Mouse (Mus musculus) kidney, adult 2 months (tissue): ENCODE results near the gene Esam. TPM values are rescaled to one million over a fixed set of nuclear protein-coding genes. Genes with fewer than 3 reads are reported as not detected.

Experiments used
- DNase-seq: peaks from one replicate; pipeline ENCODE4 v3.0.0; 2021
- H3K27ac ChIP-seq: fragments of 200-500 bp; 2 replicates; pipeline ENCODE4 v1.5.1; 2012; ENCODE audit warnings: low read depth, low read length, control low read depth, inconsistent platforms; ENCODE audit not compliant: insufficient read depth
- H3K27me3 ChIP-seq: fragments of 200-500 bp; replicated peaks from 2 replicates; pipeline ENCODE4 v1.6.1; 2012; ENCODE audit warnings: mild to moderate bottlenecking, moderate library complexity, low read length, inconsistent platforms; ENCODE audit not compliant: control insufficient read depth, insufficient read depth
- H3K36me3 ChIP-seq: fragments of 200-500 bp; 2 replicates; pipeline ENCODE4 v1.6.1; 2012; ENCODE audit warnings: mild to moderate bottlenecking, moderate library complexity, low read length, inconsistent platforms; ENCODE audit not compliant: control insufficient read depth, insufficient read depth
- H3K4me1 ChIP-seq: fragments of 200-500 bp; 2 replicates; pipeline ENCODE4 v1.6.1; 2011; ENCODE audit warnings: low read length; ENCODE audit not compliant: control insufficient read depth, insufficient read depth
- H3K4me3 ChIP-seq: fragments of 200-500 bp; 2 replicates; pipeline ENCODE4 v1.5.1; 2011; ENCODE audit warnings: mild to moderate bottlenecking, low read depth, low read length, control low read depth; ENCODE audit not compliant: insufficient read depth
- CTCF ChIP-seq: fragments of 200-500 bp; conservative IDR thresholded peaks from 2 replicates; pipeline ENCODE4 v1.5.1; 2011; ENCODE audit warnings: low read depth, mild to moderate bottlenecking, control low read depth, low read length, moderate library complexity, mixed read lengths; ENCODE audit not compliant: insufficient read depth, insufficient read length
- POLR2A ChIP-seq: fragments of 200-500 bp; IDR thresholded peaks from one replicate; pipeline ENCODE4 v1.6.1; 2011; ENCODE audit warnings: low read depth, low read length, control low read depth
- WGBS: fragments of 180-500 bp; shearing (Covaris S2); methylation state at CpG from one replicate; pipeline ENCODE4 v1.1.7; 2018; 5-methylcytosine and 5-hydroxymethylcytosine counted together
- polyA plus RNA-seq: library from polyadenylated mRNA; depleted of rRNA; stranded (reverse); fragments of >200 nt; gene quantifications from 2 replicates; pipeline ENCODE4 v1.2.3, GENCODE M21; 2012

Gene Esam
- polyA plus RNA-seq, 1 experiment = 54.9 TPM

DNA sequence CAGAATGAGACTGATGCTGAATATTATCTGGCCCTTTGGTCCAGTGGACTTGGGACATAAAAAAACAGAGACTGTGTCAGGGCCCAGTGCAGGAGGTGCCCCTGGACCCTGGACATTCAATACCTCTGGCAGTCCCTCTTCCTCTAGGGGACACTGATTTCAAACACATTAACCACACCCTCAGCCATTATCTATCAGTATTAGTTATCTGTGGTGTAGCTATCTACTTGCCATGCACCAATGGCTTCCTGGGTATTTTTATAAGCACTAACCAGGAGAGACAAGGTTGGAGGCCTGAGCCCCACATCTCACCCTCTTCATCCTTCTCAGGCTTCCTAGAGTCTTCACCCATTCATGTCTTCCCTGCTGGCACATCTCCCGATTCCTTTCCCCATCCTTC lies 22.6 kb downstream of the Esam start:
- no peak for DNase-seq

DNA sequence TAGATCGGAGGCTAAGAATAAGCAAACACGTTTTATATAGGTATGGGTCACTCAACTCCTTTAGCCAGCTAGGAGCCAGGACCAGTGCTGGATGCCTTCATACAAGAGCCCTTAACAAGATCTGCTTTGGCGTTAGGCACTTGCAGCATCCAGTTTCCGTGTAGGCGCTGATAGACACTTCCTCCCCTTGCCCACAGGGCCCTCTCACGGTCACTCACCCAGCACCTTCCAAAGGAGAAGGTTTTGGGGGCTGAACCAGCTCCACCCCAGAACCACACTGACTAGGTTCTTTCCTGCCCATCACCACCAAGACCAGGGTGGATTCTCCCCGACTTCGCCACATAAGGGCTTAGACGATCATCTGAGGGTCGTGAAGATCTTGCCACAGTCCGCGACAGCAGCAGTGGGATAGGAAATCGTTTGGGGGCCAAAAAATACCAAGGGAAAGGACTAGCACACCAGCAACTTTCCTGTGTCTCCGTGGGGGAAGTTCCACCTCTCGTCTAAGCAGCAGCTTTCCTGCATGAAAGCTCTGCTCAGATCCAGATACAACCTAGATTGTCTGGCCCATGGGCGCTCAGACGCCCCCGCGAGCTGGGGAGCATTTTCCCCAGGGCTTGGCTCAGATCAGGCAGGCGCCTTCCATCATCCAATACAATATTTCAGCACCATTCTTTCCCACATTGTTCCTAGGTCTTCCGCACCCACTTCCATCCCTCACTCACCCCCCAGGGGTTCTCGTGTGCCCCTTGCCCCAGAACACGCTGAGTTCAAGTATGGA lies 24.1 kb downstream of the Esam start:
- Histone ChIP-seq H3K36me3 (no peaks in the 10 kb centered on the region), H3K4me1 (no peaks in the 10 kb centered on the region), H3K27me3 (no peaks in the 10 kb centered on the region), H3K4me3 (peak overlapping the region; percentile 44), H3K27ac (no peak overlapping the region)
- TF ChIP-seq CTCF (no peak), POLR2A (no peak)
- no peak for DNase-seq
- 4% methylated on average over 23 of the region's 23 CpGs for WGBS

More for the DNA sequence above, 22.6 kb downstream of the Esam start:
- Histone ChIP-seq H3K36me3 (no peaks in the 10 kb centered on the region), H3K27me3 (no peaks in the 10 kb centered on the region), H3K27ac (no peak overlapping the region), H3K4me3 (no peak overlapping the region), H3K4me1 (no peaks in the 10 kb centered on the region)
- TF ChIP-seq CTCF = no peak
- TF ChIP-seq POLR2A = no peak
- 80% methylated on average over 1 of the region's 1 CpGs for WGBS

DNA sequence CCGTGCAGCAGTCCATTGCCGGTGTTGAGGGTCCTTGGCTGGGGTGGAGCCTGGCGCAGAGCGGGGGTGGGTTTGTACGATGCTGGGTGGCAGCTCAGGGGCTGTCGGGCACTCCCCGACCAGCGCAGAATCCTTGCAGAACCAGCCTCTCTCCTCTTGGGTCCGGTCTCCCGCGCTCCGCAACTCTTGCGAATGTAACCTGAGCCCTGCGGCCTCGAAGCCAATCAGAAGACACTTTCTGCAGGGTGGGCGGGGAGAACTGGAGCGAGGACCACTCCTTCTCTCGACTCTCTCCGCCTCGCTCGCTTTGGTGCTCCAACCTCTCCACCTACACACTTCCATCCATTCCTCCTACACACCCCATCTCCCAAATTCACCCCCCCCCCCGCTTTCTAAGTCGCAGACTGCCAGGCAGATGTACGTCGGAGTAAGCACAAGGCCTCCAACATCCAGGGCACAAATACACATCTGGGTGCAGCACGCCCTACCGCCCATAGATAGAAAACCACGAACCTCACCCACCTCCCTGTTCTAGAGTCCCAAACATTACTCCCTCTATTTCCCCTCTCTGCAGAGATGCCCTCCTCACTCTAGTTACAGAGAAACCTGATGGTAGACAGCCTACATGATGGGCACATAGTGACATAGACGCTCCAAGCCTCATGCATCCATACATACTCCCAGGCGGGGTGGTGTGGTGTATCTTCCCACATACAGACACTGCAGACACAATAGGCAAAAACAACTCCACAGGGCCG lies 24.8 kb downstream of the Esam start, which contains the start of gene Nrgn:
TSS of gene Nrgn (minus strand) at position 369 of the 758 bp plus-strand sequence.
- H3K36me3 ChIP-seq = no peaks in the 10 kb centered on the region
- 6% methylated on average over 31 of the region's 31 CpGs for WGBS
- no peaks in the 10 kb centered on the region for H3K4me1 ChIP-seq
- no peaks in the 10 kb centered on the region for H3K27me3 ChIP-seq
- H3K4me3 ChIP-seq = peak within 1 kb of the TSS; percentile 44
- TF ChIP-seq POLR2A (no peak), CTCF (no peak)
- DNase-seq = peak; percentile 86
- no peak within 1 kb of the TSS for H3K27ac ChIP-seq

GRCm38 (mm10) chr9:37554279-37554678 lies 26.4 kb downstream of the Esam start:
- 90% methylated on average over 1 of the region's 1 CpGs for WGBS

GRCm38 (mm10) chr9:37554838-37555748 lies 27.2 kb downstream of the Esam start, which contains the start of gene Siae:
Gene Siae, plus strand, starts transcription at chr9:37555698.
- no peaks in the 10 kb centered on the region for H3K27me3 ChIP-seq
- no peak within 1 kb of the TSS for H3K27ac ChIP-seq
- 34% methylated on average over 7 of the region's 7 CpGs for WGBS
- H3K4me3 ChIP-seq = no peak within 1 kb of the TSS
- H3K36me3 ChIP-seq = no peaks in the 10 kb centered on the region
- DNase-seq = no peak
- H3K4me1 ChIP-seq = no peaks in the 10 kb centered on the region
- TF ChIP-seq POLR2A (no peak), CTCF (no peak)

More at GRCm38 (mm10) chr9:37554279-37554678, 26.4 kb downstream of the Esam start:
- no peaks in the 10 kb centered on the region for H3K36me3 ChIP-seq
- no peak overlapping the region for H3K4me3 ChIP-seq
- TF ChIP-seq CTCF (no peak), POLR2A (no peak)
- no peak for DNase-seq
- H3K27ac ChIP-seq = no peak overlapping the region
- no peaks in the 10 kb centered on the region for H3K27me3 ChIP-seq
- no peaks in the 10 kb centered on the region for H3K4me1 ChIP-seq

DNA sequence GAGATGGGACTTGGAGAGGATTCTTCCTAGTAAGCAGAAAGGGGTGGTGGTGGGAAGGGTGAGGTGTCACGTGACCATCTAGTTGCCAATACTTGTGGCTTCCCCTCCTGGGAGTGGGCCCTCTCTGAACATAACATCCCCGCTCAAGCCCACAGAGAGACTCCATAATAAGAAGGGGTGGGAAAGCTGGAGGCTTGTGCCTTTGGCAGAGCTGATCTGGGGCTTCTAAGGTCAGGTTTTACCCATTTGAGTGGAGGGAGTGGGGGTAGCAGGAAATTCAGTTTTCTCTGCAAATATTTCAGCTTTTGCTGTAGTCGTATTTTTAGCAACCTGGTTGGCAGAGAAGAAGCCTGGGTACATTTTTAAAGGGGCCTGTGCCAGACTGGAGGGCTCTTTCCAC lies 28.5 kb downstream of the Esam start:
- Histone ChIP-seq H3K36me3 (no peaks in the 10 kb centered on the region), H3K4me3 (no peak overlapping the region), H3K27ac (no peak overlapping the region), H3K27me3 (no peaks in the 10 kb centered on the region), H3K4me1 (no peaks in the 10 kb centered on the region)
- TF ChIP-seq CTCF (no peak), POLR2A (no peak)
- DNase-seq = no peak
- 77% methylated on average over 3 of the region's 3 CpGs for WGBS

DNA sequence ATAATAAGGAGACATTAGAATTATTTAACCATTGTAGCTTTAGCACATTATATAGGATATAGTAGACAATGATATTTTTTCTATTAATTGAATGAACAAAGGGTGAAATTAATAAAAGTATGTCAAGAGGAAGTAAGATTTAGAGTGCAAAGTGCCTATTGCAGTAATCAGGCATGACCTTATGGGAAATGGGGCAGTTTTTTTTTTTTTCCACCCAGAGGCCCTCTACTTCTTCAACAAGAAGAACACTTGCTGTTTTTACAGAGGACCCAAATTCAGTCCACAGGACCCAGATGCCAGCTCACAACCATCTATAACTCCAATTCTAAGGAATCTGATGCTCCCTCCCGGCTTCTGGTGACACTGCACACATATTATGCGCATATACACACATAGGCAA lies 32.7 kb downstream of the Esam start:
- Histone ChIP-seq H3K36me3 (no peaks in the 10 kb centered on the region), H3K27ac (no peak overlapping the region), H3K4me1 (no peaks in the 10 kb centered on the region), H3K27me3 (no peaks in the 10 kb centered on the region), H3K4me3 (no peak overlapping the region)
- DNase-seq = no peak
- no peak for TF ChIP-seq POLR2A
- TF ChIP-seq CTCF = no peak
- WGBS = 91% methylated on average over 2 of the region's 2 CpGs
